Mouse (Mus musculus) embryonic facial prominence, embryonic 12.5 days (tissue): Measurements from ENCODE around the gene Hmcn2. TPM values are rescaled to one million over a fixed set of nuclear protein-coding genes. Genes with fewer than 3 reads are reported as not detected.

Source experiments
- ATAC-seq: fragments of 200-750 bp; cut with Nextera tagmentation; 2 replicates; pipeline ENCODE4 v1.8.0; 2017; ENCODE audit not compliant: insufficient number of reproducible peaks, insufficient read depth, low FRiP score, low TSS enrichment
- H3K27ac ChIP-seq: fragments of 300-500 bp; sonication (generic); 2 replicates; pipeline ENCODE4 v1.5.1; 2016; ENCODE audit warnings: mild to moderate bottlenecking
- H3K27me3 ChIP-seq: fragments of 300-500 bp; sonication (generic); 2 replicates; pipeline ENCODE4 v1.6.1; 2016; ENCODE audit warnings: mild to moderate bottlenecking, moderate library complexity
- H3K36me3 ChIP-seq: fragments of 300-500 bp; sonication (generic); 2 replicates; pipeline ENCODE4 v1.6.1; 2016; ENCODE audit warnings: mild to moderate bottlenecking
- H3K4me1 ChIP-seq: fragments of 300-500 bp; sonication (generic); 2 replicates; pipeline ENCODE4 v1.6.1; 2016
- H3K4me2 ChIP-seq: fragments of 300-500 bp; sonication (generic); replicated peaks from 2 replicates; pipeline ENCODE4 v1.6.1; 2016; ENCODE audit warnings: mild to moderate bottlenecking, moderate library complexity
- H3K4me3 ChIP-seq: fragments of 300-500 bp; sonication (generic); 2 replicates; pipeline ENCODE4 v1.5.1; 2016; ENCODE audit warnings: mild to moderate bottlenecking
- H3K9ac ChIP-seq: fragments of 300-500 bp; sonication (generic); 2 replicates; pipeline ENCODE4 v1.6.1; 2016; ENCODE audit warnings: mild to moderate bottlenecking, moderate library complexity
- H3K9me3 ChIP-seq: fragments of 300-500 bp; sonication (generic); 2 replicates; pipeline ENCODE4 v1.6.1; 2016; ENCODE audit warnings: mild to moderate bottlenecking, moderate library complexity
- WGBS: fragments of 180-500 bp; shearing (Covaris S2); methylation state at CpG from one replicate; pipeline ENCODE4 v1.1.7; 2016; 5-methylcytosine and 5-hydroxymethylcytosine counted together
- polyA plus RNA-seq: library from polyadenylated mRNA; unstranded; fragments of >200 nt; fragmentation: Nextera tagmentation; extraction: Ambion mirVana; gene quantifications from 2 replicates; pipeline ENCODE4 v1.2.1, GENCODE M21; 2016

The Hmcn2 gene
- polyA plus RNA-seq, 1 experiment from 2014 or later = 0.09 TPM

DNA sequence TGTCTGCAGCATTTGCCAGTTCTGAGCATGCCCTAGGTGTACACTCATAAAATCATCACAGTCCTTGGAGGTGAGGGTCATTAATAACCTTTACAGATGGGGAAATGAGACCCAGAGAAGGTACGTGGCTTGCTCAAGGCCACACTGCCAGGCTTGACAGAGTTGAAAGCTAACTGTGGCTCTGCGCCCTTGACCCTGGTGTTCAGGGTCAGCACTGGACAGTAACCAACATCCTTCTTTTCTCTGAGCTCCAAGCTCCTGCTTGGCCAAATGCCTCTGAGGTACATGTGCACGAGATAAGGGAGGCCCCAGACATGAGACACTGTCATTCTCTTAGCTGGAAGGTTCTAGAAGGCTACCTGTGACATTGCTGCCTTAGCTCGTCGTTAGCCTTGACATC is 42.6 kb downstream of the Hmcn2 start:
- Histone ChIP-seq H3K4me3 (no peak overlapping the region), H3K9ac (no peak overlapping the region), H3K27ac (no peak overlapping the region), H3K36me3 (no peaks in the 10 kb centered on the region), H3K4me2 (no peak overlapping the region), H3K27me3 (no peaks in the 10 kb centered on the region; the same call in 1 of the 2 replicates), H3K9me3 (no peaks in the 10 kb centered on the region), H3K4me1 (no peaks in the 10 kb centered on the region)
- 78% methylated on average over 5 of the region's 5 CpGs for WGBS
- no peak for ATAC-seq

DNA sequence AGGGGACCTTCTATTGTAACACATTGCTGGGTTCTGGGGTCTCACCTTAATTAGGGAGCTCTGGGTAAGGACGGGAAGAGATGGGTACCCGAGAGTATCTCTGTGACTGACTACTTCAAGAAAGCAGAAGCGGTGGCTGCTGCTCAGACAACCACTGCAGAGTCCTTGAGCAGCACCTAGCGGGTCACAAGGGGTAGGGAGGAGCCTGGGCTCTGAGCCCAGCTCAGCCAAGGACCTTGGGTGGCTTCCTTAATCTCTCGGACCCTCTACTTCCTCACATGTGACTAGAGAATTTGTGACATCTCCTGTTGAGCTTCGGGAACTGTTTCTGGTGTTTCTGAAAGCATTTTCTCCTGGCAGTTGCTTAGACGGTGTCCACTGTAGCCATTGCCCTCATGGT is 45.1 kb downstream of the Hmcn2 start:
- WGBS = 72% methylated on average over 7 of the region's 7 CpGs
- H3K27ac ChIP-seq = no peak overlapping the region
- H3K4me1 ChIP-seq = no peaks in the 10 kb centered on the region
- no peak overlapping the region for H3K4me3 ChIP-seq
- ATAC-seq = no peak
- H3K9me3 ChIP-seq = no peaks in the 10 kb centered on the region
- no peaks in the 10 kb centered on the region for H3K27me3 ChIP-seq
- H3K4me2 ChIP-seq = no peak overlapping the region
- H3K36me3 ChIP-seq = no peaks in the 10 kb centered on the region
- H3K9ac ChIP-seq = no peak overlapping the region

DNA sequence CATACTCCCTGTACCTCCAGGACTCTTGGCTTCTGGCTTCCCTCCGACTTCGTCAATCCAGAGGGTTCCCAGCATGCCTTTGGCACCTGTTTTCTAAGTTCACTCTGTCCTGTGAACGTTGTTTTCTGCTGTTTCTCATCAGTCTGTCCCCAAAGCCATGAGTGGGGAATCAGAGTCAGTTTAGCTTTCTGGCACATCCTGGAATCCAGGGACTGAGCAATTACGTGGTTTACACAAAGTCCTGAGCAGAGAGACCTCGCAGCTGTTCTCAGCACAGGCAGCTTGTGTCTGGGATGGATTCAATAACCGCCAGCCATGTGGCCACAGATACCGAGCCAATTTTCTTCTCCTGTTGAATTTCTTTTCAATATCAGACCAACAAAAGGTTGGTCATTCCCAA is 53.0 kb downstream of the Hmcn2 start:
- 65% methylated on average over 7 of the region's 7 CpGs for WGBS
- H3K36me3 ChIP-seq = no peaks in the 10 kb centered on the region
- no peaks in the 10 kb centered on the region for H3K4me1 ChIP-seq
- H3K9me3 ChIP-seq = no peaks in the 10 kb centered on the region
- no peaks in the 10 kb centered on the region; the same call in 1 of the 2 replicates for H3K27me3 ChIP-seq
- H3K9ac ChIP-seq = no peak overlapping the region
- no peak overlapping the region for H3K4me2 ChIP-seq
- no peak for ATAC-seq
- H3K4me3 ChIP-seq = no peak overlapping the region
- H3K27ac ChIP-seq = no peak overlapping the region

DNA sequence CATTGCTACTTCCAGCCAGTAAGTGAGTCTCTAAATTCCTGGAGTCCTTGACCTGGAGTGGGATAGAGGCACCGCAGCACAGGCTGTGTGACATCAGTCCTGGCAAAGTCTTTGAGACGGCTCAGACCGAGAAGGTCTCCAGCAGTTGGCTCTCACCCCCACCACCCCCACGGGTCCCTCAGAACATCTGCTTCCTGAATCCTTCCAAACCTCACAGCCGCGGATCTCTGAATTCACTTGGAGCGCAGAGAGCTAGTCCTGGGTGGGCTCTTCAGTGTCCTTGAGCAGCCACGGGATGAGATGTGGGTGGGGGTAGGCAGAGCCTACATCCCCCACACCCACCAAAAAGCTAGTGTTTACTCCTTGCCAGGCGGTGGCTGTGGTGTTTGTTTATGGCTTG is 57.2 kb downstream of the Hmcn2 start:
- no peaks in the 10 kb centered on the region for H3K36me3 ChIP-seq
- no peaks in the 10 kb centered on the region for H3K9me3 ChIP-seq
- H3K27me3 ChIP-seq = no peaks in the 10 kb centered on the region; the same call in 1 of the 2 replicates
- H3K9ac ChIP-seq = no peak overlapping the region
- no peak overlapping the region for H3K4me2 ChIP-seq
- WGBS = 83% methylated on average over 9 of the region's 9 CpGs
- no peak for ATAC-seq
- H3K27ac ChIP-seq = no peak overlapping the region
- no peaks in the 10 kb centered on the region for H3K4me1 ChIP-seq
- no peak overlapping the region for H3K4me3 ChIP-seq

DNA sequence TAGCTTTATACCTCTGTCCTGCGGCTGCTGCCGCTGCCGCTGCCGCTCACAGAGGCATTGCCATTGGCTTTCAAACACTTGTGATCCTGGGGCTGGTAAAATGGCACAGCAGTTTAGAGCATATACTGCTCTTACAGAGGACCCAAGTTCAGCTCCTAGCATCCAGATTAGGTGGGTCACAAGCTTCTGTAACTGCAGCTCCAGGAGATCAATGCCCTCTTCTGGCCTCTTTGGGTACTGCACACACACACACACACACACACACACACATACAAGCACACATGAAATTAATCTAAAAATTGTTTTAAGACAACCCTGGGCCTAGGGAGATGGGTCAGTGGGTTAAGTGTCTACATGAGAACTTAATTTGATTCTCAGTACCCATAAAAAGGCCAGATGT is 58.0 kb downstream of the Hmcn2 start:
- no peak for ATAC-seq
- Histone ChIP-seq H3K4me2 (no peak overlapping the region), H3K36me3 (no peaks in the 10 kb centered on the region), H3K27ac (no peak overlapping the region), H3K4me3 (no peak overlapping the region), H3K4me1 (no peaks in the 10 kb centered on the region), H3K9ac (no peak overlapping the region), H3K9me3 (no peaks in the 10 kb centered on the region), H3K27me3 (no peaks in the 10 kb centered on the region; the same call in 1 of the 2 replicates)
- 99% methylated on average over 4 of the region's 4 CpGs for WGBS

DNA sequence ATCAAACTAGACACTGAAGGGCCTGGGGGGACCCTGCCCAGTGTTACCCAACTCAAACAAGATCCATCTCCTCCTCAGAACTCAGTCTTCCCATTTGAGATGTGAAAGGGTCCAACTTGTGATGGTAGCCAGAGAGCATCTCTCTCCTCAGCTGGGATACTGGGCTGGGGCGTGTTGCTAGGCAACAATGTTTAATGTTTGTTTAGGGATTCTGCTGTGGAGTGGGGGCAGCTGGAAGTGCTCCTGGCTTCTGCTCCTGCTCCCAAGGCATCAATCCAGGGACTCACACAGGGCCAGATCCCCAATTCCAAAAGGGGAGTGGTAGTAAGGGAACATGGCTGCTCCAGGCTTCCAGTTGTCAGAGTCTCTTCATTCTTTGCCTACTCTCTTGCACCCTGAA is 60.2 kb downstream of the Hmcn2 start:
- ATAC-seq = no peak
- Histone ChIP-seq H3K27me3 (no peaks in the 10 kb centered on the region), H3K27ac (no peak overlapping the region), H3K4me3 (no peak overlapping the region), H3K9me3 (no peaks in the 10 kb centered on the region), H3K4me2 (no peak overlapping the region), H3K4me1 (no peaks in the 10 kb centered on the region), H3K36me3 (no peaks in the 10 kb centered on the region), H3K9ac (no peak overlapping the region)
- WGBS = 64% methylated on average over 1 of the region's 1 CpGs

DNA sequence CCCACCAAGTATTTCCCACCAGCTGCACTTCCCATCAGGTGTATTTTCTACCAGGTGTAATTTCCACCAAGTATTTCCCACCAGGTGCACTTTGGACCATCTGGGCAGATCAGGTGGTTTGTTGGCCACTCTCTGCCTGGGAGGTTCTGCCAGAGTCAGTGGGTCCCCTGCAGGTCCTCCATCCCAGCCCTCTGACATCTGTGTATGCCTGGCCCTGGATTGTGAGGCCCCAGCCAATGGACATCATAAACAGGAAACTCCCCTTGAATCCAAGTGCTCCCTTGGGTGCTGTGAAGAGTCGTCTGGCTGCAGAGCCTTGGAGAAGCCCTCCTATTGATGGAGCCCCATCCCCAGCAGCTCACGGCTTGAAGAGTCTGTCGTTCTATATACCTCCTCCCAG is 61.8 kb downstream of the Hmcn2 start:
- Histone ChIP-seq H3K27ac (no peak overlapping the region), H3K4me3 (no peak overlapping the region), H3K9ac (no peak overlapping the region), H3K9me3 (no peaks in the 10 kb centered on the region), H3K36me3 (no peaks in the 10 kb centered on the region), H3K4me1 (no peaks in the 10 kb centered on the region), H3K27me3 (no peaks in the 10 kb centered on the region), H3K4me2 (no peak overlapping the region)
- 42% methylated on average over 3 of the region's 3 CpGs for WGBS
- no peak for ATAC-seq

DNA sequence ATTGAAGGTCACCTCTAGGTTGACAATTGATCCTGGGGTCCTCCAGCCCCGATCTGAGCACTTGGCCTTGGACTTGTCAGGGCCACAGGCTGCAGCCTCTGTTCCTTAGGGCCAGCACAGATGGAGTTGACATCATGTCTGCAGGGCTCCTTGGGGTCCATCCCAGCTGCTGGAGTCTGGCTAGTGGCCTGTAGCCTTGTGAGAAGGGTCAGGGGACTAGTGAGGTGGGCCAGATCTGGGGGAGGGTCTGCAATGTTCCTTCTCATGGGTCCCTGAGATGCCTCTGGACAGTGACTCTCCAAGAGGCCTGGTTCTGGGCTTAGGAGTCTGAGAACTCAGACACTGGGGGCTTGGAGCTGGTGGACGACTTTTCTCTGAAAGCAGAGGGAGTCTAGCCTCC is 63.3 kb downstream of the Hmcn2 start:
- no peak overlapping the region for H3K4me3 ChIP-seq
- H3K4me1 ChIP-seq = no peaks in the 10 kb centered on the region
- H3K27ac ChIP-seq = no peak overlapping the region
- ATAC-seq = no peak
- no peaks in the 10 kb centered on the region for H3K36me3 ChIP-seq
- no peak overlapping the region for H3K9ac ChIP-seq
- H3K9me3 ChIP-seq = no peaks in the 10 kb centered on the region
- 68% methylated on average over 2 of the region's 2 CpGs for whole genome bisulfite sequencing
- no peaks in the 10 kb centered on the region for H3K27me3 ChIP-seq
- H3K4me2 ChIP-seq = no peak overlapping the region

DNA sequence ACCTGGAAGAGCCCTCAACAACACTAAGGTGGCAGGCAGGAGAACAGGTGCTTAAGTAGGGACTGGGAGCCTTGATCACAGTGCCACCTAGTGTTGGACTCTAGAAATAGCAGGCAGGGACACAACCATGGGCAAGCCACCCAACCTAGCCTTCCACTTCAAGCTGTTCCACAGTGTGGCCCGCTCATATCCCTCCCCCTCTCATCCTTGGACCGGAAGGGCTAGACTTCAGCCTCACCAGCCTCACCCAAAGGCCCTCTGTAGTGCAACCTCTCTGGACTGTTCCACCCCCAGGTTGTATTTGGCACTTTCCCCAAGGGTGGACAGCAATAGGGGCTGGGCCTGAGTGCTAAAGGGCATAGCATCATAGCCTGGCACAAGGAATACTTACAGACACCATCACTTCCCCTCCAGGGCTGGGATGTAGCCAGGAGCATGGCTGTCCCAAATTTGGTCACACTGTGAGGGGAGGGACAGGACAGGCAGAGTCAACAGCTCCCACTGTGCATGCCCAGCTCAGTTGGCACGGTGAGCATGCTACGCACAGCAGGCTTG is 67.2 kb downstream of the Hmcn2 start:
- Histone ChIP-seq H3K4me2 (no peak overlapping the region), H3K27ac (no peak overlapping the region), H3K36me3 (no peaks in the 10 kb centered on the region), H3K4me1 (no peaks in the 10 kb centered on the region), H3K27me3 (no peaks in the 10 kb centered on the region), H3K4me3 (no peak overlapping the region), H3K9me3 (no peaks in the 10 kb centered on the region), H3K9ac (no peak overlapping the region)
- WGBS = 61% methylated on average over 4 of the region's 4 CpGs
- ATAC-seq = no peak

DNA sequence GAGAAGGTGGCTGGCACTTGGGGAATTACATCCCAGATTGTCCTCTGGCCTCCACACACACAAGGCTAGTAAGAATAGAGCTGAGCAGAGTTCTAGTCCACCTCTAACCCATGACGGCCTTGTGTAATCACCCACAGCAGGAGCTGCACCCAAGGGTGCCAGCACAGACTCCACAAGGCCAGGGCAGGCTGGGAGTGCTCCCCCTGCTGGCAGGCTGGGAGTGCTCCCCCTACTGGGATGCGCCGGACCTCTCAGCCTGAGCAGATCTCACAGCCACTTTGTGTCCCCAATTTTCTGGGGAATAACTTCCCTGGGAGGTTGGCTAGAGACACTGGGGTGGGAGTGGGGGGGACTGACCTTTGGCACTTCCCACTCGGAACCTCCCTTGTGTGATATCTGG is 68.7 kb downstream of the Hmcn2 start:
- Histone ChIP-seq H3K36me3 (no peaks in the 10 kb centered on the region), H3K4me2 (no peak overlapping the region), H3K9ac (no peak overlapping the region), H3K4me1 (no peaks in the 10 kb centered on the region), H3K4me3 (no peak overlapping the region), H3K27me3 (no peaks in the 10 kb centered on the region), H3K27ac (no peak overlapping the region), H3K9me3 (no peaks in the 10 kb centered on the region)
- WGBS = 29% methylated on average over 4 of the region's 4 CpGs
- no peak for ATAC-seq

DNA sequence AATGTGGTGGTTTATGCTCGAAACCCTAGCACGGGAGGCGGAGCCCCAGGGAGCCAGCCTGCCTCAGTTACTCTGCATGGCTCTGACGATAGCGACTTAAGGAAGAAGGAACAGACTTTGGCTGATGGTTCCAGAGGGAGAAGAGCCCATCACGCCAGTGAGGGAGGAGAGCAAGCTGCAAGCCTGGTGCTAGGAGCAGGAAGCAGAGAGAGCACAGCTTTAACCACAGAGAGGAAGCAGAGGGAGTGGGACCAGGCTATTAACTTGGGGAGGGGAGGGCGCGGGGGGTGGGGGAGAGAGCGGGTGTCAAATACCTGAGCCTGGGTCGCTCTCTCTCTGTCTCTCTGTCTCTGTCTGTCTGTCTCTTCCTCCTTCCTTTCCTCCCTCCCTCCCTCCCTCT is 102.8 kb downstream of the Hmcn2 start:
- Histone ChIP-seq H3K4me2 (no peak overlapping the region), H3K36me3 (no peaks in the 10 kb centered on the region), H3K9me3 (no peaks in the 10 kb centered on the region), H3K4me3 (no peak overlapping the region), H3K27ac (no peak overlapping the region), H3K9ac (no peak overlapping the region), H3K4me1 (no peaks in the 10 kb centered on the region), H3K27me3 (no peaks in the 10 kb centered on the region)
- no peak for ATAC-seq
- 66% methylated on average over 10 of the region's 10 CpGs for WGBS

DNA sequence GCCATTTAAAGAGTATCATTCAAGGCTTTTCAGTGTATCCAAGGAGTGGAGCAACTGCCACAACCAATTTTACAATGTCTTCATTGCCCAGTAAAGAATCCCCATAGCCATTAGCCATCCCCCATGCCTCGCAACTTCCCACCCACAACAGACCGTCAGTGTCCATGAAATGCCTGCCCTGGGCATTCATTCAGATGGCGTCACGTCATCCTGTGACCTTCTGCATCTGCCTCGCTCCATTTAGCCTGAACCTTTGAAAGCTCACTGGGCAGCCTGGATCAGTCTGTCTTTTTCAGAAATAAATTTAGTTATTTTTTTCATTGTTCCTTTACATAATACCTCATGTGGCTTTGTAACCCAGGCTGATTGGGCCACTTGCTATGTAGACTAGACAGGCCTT is 103.8 kb downstream of the Hmcn2 start:
- Histone ChIP-seq H3K4me2 (no peak overlapping the region), H3K27ac (no peak overlapping the region), H3K4me1 (no peaks in the 10 kb centered on the region), H3K36me3 (no peaks in the 10 kb centered on the region), H3K4me3 (no peak overlapping the region), H3K9ac (no peak overlapping the region), H3K9me3 (no peaks in the 10 kb centered on the region), H3K27me3 (no peaks in the 10 kb centered on the region)
- no peak for ATAC-seq
- WGBS = 89% methylated on average over 5 of the region's 5 CpGs

DNA sequence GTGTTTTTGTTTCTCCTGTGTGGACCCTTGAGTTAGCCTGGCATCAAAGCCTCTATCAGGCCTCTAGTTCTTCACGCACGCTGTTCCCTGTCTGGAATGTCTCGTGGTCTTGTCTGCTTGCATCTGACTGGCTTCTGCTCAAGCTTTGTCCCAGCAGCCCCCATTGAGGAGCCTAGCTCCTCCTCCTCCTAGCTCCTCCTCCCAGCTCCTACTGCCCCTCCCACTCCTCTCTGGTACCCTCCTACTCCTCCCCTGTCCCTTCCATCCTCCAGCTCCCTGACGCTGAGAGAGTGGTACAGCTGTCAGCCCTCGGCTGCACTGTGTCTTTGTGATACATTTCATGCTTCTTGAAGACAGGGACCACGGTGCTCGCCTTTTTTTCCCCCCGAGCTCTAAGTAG is 104.4 kb downstream of the Hmcn2 start:
- no peaks in the 10 kb centered on the region for H3K9me3 ChIP-seq
- WGBS = 30% methylated on average over 8 of the region's 8 CpGs

More for the DNA sequence above, 104.4 kb downstream of the Hmcn2 start:
- Histone ChIP-seq H3K4me3 (no peak overlapping the region), H3K36me3 (no peaks in the 10 kb centered on the region), H3K4me2 (no peak overlapping the region), H3K27me3 (no peaks in the 10 kb centered on the region), H3K4me1 (no peaks in the 10 kb centered on the region), H3K27ac (no peak overlapping the region), H3K9ac (no peak overlapping the region)
- no peak for ATAC-seq
